Mouse (Mus musculus): Measurements from ENCODE around the gene Siglec1. TPM values are rescaled to one million over a fixed set of nuclear protein-coding genes. Genes with fewer than 3 reads are reported as not detected.

Siglec1 gene
- polyA plus RNA-seq, 1 experiment from 2014 or later, result 0.37 TPM

GRCm38 (mm10) chr2:131080507-131080906 lies 6.1 kb downstream of the Siglec1 start:
- Histone ChIP-seq H3K9me3 (ENCODE audit: control insufficient read depth, low read length) (no peaks in the 10 kb centered on the region), H3K27me3 (replicated peaks; ENCODE audit: control insufficient read depth, insufficient read depth, low read length) (0 out of 2 replicates have a peak, but pooled peaks cover 2% of the 10 kb centered on the region), H3K27ac (ENCODE audit: low read length) (no peak overlapping the region), H3K4me3 (ENCODE audit: low read length) (no peak overlapping the region), H3K9ac (ENCODE audit: low read depth, low read length) (no peak overlapping the region), H3K4me1 (ENCODE audit: control insufficient read depth, insufficient read depth, low read length) (no peaks in the 10 kb centered on the region), H3K36me3 (ENCODE audit: control insufficient read depth, insufficient read depth, low read length) (no peaks in the 10 kb centered on the region), H3K4me2 (ENCODE audit: low read depth, low read length) (no peak overlapping the region)
- ATAC-seq, result no peak
- 71% methylated on average over 5 of the region's 5 CpGs for WGBS

- no peaks in the 10 kb centered on the region for H3K9me3 ChIP-seq (ENCODE audit: control insufficient read depth, low read length)
- no peaks in the 10 kb centered on the region for H3K36me3 ChIP-seq (ENCODE audit: control insufficient read depth, insufficient read depth, low read length)
- ATAC-seq, result no peak
- no peak overlapping the region for H3K4me2 ChIP-seq (ENCODE audit: low read depth, low read length)
- WGBS, result 87% methylated on average over 10 of the region's 10 CpGs
- no peaks in the 10 kb centered on the region for H3K27me3 ChIP-seq (replicated peaks; ENCODE audit: control insufficient read depth, insufficient read depth, low read length)
- H3K27ac ChIP-seq (ENCODE audit: low read length), result no peak overlapping the region
- no peak overlapping the region for H3K9ac ChIP-seq (ENCODE audit: low read depth, low read length)
- 0 out of 2 replicates have a peak, but pooled peaks cover 2% of the 10 kb centered on the region for H3K4me1 ChIP-seq (ENCODE audit: control insufficient read depth, insufficient read depth, low read length)
- no peak overlapping the region for H3K4me3 ChIP-seq (ENCODE audit: low read length)
These were observed 14.0 kb downstream of the Siglec1 start for GRCm38 (mm10) chr2:131072536-131072935.

GRCm38 (mm10) chr2:131067481-131067880 lies 19.1 kb downstream of the Siglec1 start:
- Histone ChIP-seq H3K27ac (ENCODE audit: low read length) (no peak overlapping the region), H3K9ac (ENCODE audit: low read depth, low read length) (no peak overlapping the region), H3K4me1 (ENCODE audit: control insufficient read depth, insufficient read depth, low read length) (peaks cover 8% of the 10 kb centered on the region; the same call in 1 of the 2 replicates), H3K4me2 (ENCODE audit: low read depth, low read length) (no peak overlapping the region), H3K9me3 (ENCODE audit: control insufficient read depth, low read length) (no peaks in the 10 kb centered on the region), H3K4me3 (ENCODE audit: low read length) (no peak overlapping the region), H3K36me3 (ENCODE audit: control insufficient read depth, insufficient read depth, low read length) (no peaks in the 10 kb centered on the region), H3K27me3 (replicated peaks; ENCODE audit: control insufficient read depth, insufficient read depth, low read length) (peaks cover 8% of the 10 kb centered on the region; the same call in 1 of the 2 replicates)
- WGBS, result 45% methylated on average over 6 of the region's 6 CpGs
- ATAC-seq, result peak; percentile 58; the same call in 1 of the 2 replicates

GRCm38 (mm10) chr2:131066342-131066741 lies 20.2 kb downstream of the Siglec1 start:
- Histone ChIP-seq H3K9me3 (ENCODE audit: control insufficient read depth, low read length) (no peaks in the 10 kb centered on the region), H3K4me2 (ENCODE audit: low read depth, low read length) (no peak overlapping the region), H3K4me1 (ENCODE audit: control insufficient read depth, insufficient read depth, low read length) (peaks cover 8% of the 10 kb centered on the region; the same call in 1 of the 2 replicates), H3K27ac (ENCODE audit: low read length) (no peak overlapping the region), H3K27me3 (replicated peaks; ENCODE audit: control insufficient read depth, insufficient read depth, low read length) (peaks cover 8% of the 10 kb centered on the region; the same call in 1 of the 2 replicates), H3K4me3 (ENCODE audit: low read length) (no peak overlapping the region), H3K9ac (ENCODE audit: low read depth, low read length) (no peak overlapping the region), H3K36me3 (ENCODE audit: control insufficient read depth, insufficient read depth, low read length) (no peaks in the 10 kb centered on the region)
- 62% methylated on average over 9 of the region's 9 CpGs for WGBS
- no peak for ATAC-seq

- H3K9ac ChIP-seq (ENCODE audit: low read depth, low read length), result peak within 1 kb of the TSS; percentile 56
- H3K4me3 ChIP-seq (ENCODE audit: low read length), result peak within 1 kb of the TSS; percentile 39
- 0 out of 2 replicates have a peak, but pooled peaks have one; percentile 59 for ATAC-seq
- H3K4me1 ChIP-seq (ENCODE audit: control insufficient read depth, insufficient read depth, low read length), result peaks cover 14% of the 10 kb centered on the region; the same call in 1 of the 2 replicates
- H3K27me3 ChIP-seq (replicated peaks; ENCODE audit: control insufficient read depth, insufficient read depth, low read length), result peaks cover 8% of the 10 kb centered on the region; the same call in 1 of the 2 replicates
- H3K27ac ChIP-seq (ENCODE audit: low read length), result no peak within 1 kb of the TSS
- no peaks in the 10 kb centered on the region for H3K36me3 ChIP-seq (ENCODE audit: control insufficient read depth, insufficient read depth, low read length)
- H3K9me3 ChIP-seq (ENCODE audit: control insufficient read depth, low read length), result no peaks in the 10 kb centered on the region
- peak within 1 kb of the TSS; percentile 64 for H3K4me2 ChIP-seq (ENCODE audit: low read depth, low read length)
- WGBS, result 5% methylated on average over 22 of the region's 27 CpGs
These were observed 23.1 kb downstream of the Siglec1 start, which contains the start of gene Adam33 for GRCm38 (mm10) chr2:131063404-131063864. Gene Adam33 (minus strand): TSS chr2:131063814.

- Histone ChIP-seq H3K9me3 (ENCODE audit: control insufficient read depth, low read length) (no peaks in the 10 kb centered on the region), H3K27ac (ENCODE audit: low read length) (no peak overlapping the region), H3K4me2 (ENCODE audit: low read depth, low read length) (no peak overlapping the region), H3K36me3 (ENCODE audit: control insufficient read depth, insufficient read depth, low read length) (no peaks in the 10 kb centered on the region), H3K4me1 (ENCODE audit: control insufficient read depth, insufficient read depth, low read length) (peaks cover 9% of the 10 kb centered on the region; the same call in 1 of the 2 replicates), H3K4me3 (ENCODE audit: low read length) (no peak overlapping the region), H3K9ac (ENCODE audit: low read depth, low read length) (no peak overlapping the region), H3K27me3 (replicated peaks; ENCODE audit: control insufficient read depth, insufficient read depth, low read length) (peaks cover 8% of the 10 kb centered on the region; the same call in 1 of the 2 replicates)
- WGBS, result 48% methylated on average over 5 of the region's 5 CpGs
- ATAC-seq, result no peak
These were observed 25.0 kb downstream of the Siglec1 start for GRCm38 (mm10) chr2:131061607-131062006.

GRCm38 (mm10) chr2:131060784-131061183 lies 25.8 kb downstream of the Siglec1 start:
- peaks cover 12% of the 10 kb centered on the region; the same call in 1 of the 2 replicates for H3K4me1 ChIP-seq (ENCODE audit: control insufficient read depth, insufficient read depth, low read length)
- no peaks in the 10 kb centered on the region for H3K36me3 ChIP-seq (ENCODE audit: control insufficient read depth, insufficient read depth, low read length)
- no peak overlapping the region for H3K9ac ChIP-seq (ENCODE audit: low read depth, low read length)
- WGBS, result 73% methylated on average over 6 of the region's 6 CpGs
- no peak overlapping the region for H3K4me3 ChIP-seq (ENCODE audit: low read length)
- peaks cover 12% of the 10 kb centered on the region for H3K27me3 ChIP-seq (replicated peaks; ENCODE audit: control insufficient read depth, insufficient read depth, low read length)
- no peak overlapping the region for H3K27ac ChIP-seq (ENCODE audit: low read length)
- no peak for ATAC-seq
- no peaks in the 10 kb centered on the region for H3K9me3 ChIP-seq (ENCODE audit: control insufficient read depth, low read length)
- H3K4me2 ChIP-seq (ENCODE audit: low read depth, low read length), result no peak overlapping the region

- peaks cover 20% of the 10 kb centered on the region for H3K27me3 ChIP-seq (replicated peaks; ENCODE audit: control insufficient read depth, insufficient read depth, low read length)
- no peak overlapping the region for H3K4me3 ChIP-seq (ENCODE audit: low read length)
- H3K27ac ChIP-seq (ENCODE audit: low read length), result no peak overlapping the region
- H3K36me3 ChIP-seq (ENCODE audit: control insufficient read depth, insufficient read depth, low read length), result no peaks in the 10 kb centered on the region
- H3K4me1 ChIP-seq (ENCODE audit: control insufficient read depth, insufficient read depth, low read length), result peaks cover 20% of the 10 kb centered on the region
- WGBS, result 64% methylated on average over 9 of the region's 9 CpGs
- H3K4me2 ChIP-seq (ENCODE audit: low read depth, low read length), result no peak overlapping the region
- no peak for ATAC-seq
- no peak overlapping the region for H3K9ac ChIP-seq (ENCODE audit: low read depth, low read length)
- no peaks in the 10 kb centered on the region for H3K9me3 ChIP-seq (ENCODE audit: control insufficient read depth, low read length)
These were observed 26.6 kb downstream of the Siglec1 start for GRCm38 (mm10) chr2:131059781-131060540.

- Histone ChIP-seq H3K9ac (ENCODE audit: low read depth, low read length) (no peak overlapping the region), H3K4me1 (ENCODE audit: control insufficient read depth, insufficient read depth, low read length) (peaks cover 22% of the 10 kb centered on the region), H3K4me2 (ENCODE audit: low read depth, low read length) (no peak overlapping the region), H3K27ac (ENCODE audit: low read length) (no peak overlapping the region), H3K9me3 (ENCODE audit: control insufficient read depth, low read length) (no peaks in the 10 kb centered on the region), H3K36me3 (ENCODE audit: control insufficient read depth, insufficient read depth, low read length) (no peaks in the 10 kb centered on the region), H3K27me3 (replicated peaks; ENCODE audit: control insufficient read depth, insufficient read depth, low read length) (peaks cover 26% of the 10 kb centered on the region), H3K4me3 (ENCODE audit: low read length) (no peak overlapping the region)
- WGBS, result 38% methylated on average over 1 of the region's 1 CpGs
- ATAC-seq, result no peak
These were observed 27.2 kb downstream of the Siglec1 start for GRCm38 (mm10) chr2:131059377-131059776.
